Mouse (Mus musculus) liver, adult 2 months (tissue): Measurements from ENCODE around the gene Ngef.

Source experiments
- CTCF ChIP-seq: fragments of 200-500 bp; IDR thresholded peaks from 2 replicates; pipeline ENCODE4 v1.5.1; 2011; ENCODE audit warnings: low read depth, low read length, control low read depth
- POLR2A ChIP-seq: fragments of 200-500 bp; IDR thresholded peaks from 2 replicates; pipeline ENCODE4 v1.6.1; 2011; ENCODE audit warnings: low read length, control low read depth; ENCODE audit not compliant: insufficient read depth; ENCODE audit errors: extremely low read depth

- TF ChIP-seq POLR2A (no peak), CTCF (no peak)
Observed at GRCm38 (mm10) chr1:87520467-87520866, 53.2 kb downstream of the Ngef start.
